Mouse (Mus musculus): Measurements from ENCODE around the gene Ppp2r5e. TPM values are rescaled to one million over a fixed set of nuclear protein-coding genes. Genes with fewer than 3 reads are reported as not detected.

Gene Ppp2r5e
- total and polyA plus RNA-seq, 2 experiments = 8.2 to 19.2 TPM

DNA sequence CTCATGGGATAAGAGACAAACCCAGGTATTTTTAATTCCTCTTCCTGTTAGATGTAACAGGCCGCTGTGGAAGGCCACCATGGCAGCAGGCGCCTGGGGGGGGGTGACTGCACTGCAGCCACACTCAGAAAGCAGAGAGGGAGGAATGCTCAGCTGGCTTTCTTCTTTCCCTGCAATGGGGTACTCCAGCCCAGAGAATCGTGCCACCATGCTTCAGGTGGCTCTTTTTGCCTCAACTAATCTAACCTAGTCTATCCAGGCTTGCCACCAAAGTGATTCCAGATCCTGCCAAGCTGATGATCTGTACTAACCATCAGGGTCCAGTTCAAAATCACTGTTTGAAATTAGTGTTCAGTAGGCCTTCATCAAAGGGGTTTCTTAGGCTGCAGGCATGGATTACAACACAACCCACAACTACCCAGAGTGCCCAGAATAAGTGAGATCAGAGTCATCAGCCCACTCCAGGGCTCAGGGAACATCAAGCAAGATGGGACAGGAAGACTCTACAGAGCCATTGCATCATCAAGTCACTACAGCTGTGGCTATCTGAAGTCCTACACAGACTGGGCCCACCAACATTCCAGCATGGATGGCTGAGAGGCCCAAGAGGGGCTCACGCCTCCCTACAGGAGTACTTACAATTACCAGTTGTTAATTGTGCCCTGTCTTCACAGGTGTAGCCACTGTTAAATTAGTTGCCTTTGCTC is 35.2 kb downstream of the Ppp2r5e start:
- peaks cover 20% of the 10 kb centered on the region for H3K4me1 ChIP-seq (ENCODE audit: control insufficient read depth, insufficient read depth, low read length)
- no peak overlapping the region for H3K4me3 ChIP-seq (ENCODE audit: insufficient read depth, low read depth, low read length)
- no peaks in the 10 kb centered on the region for H3K27me3 ChIP-seq (ENCODE audit: control insufficient read depth, insufficient read depth, low read length)
- no peak overlapping the region for H3K9ac ChIP-seq (ENCODE audit: low read depth, low read length)
- TF ChIP-seq POLR2A (IDR thresholded peaks at IDR 0.05; ENCODE audit: extremely low read depth, insufficient read depth, low read length) = no peak
- no peaks in the 10 kb centered on the region for H3K36me3 ChIP-seq (ENCODE audit: control insufficient read depth, insufficient read depth, low read length)
- no peak for DNase-seq (ENCODE audit: extremely low read depth, low read depth, low spot score)
- WGBS = 95% methylated on average over 4 of the region's 4 CpGs
- H3K27ac ChIP-seq (replicated peaks; ENCODE audit: insufficient read depth, low read depth, low read length) = no peak overlapping the region
- peaks cover 52% of the 10 kb centered on the region for H3K79me2 ChIP-seq (ENCODE audit: control insufficient read depth, insufficient read depth, low read length)

DNA sequence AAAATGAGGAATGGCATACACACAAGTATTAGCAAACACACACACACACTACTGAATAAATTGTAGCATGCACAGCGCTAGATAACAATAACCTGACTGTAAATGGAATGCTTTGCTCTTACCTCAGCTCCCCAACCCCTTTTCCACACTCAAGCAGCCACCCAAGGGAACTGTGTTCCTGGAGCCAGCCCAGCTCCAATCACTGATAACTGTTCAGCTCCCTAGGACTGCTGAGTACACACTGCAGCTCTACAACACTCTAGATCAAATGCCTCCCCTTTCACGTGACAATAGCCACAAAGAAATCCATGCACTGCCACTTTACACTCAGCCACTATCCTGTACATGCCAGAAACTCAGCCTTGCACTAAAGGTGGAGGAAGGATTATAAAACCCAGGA is 36.8 kb downstream of the Ppp2r5e start:
- DNase-seq (ENCODE audit: extremely low read depth, low read depth, low spot score) = no peak
- Histone ChIP-seq H3K27me3 (ENCODE audit: control insufficient read depth, insufficient read depth, low read length) (no peaks in the 10 kb centered on the region), H3K4me3 (ENCODE audit: insufficient read depth, low read depth, low read length) (no peak overlapping the region), H3K36me3 (ENCODE audit: control insufficient read depth, insufficient read depth, low read length) (no peaks in the 10 kb centered on the region; the same call in 1 of the 2 replicates), H3K27ac (replicated peaks; ENCODE audit: insufficient read depth, low read depth, low read length) (no peak overlapping the region), H3K4me1 (ENCODE audit: control insufficient read depth, insufficient read depth, low read length) (peaks cover 21% of the 10 kb centered on the region), H3K79me2 (ENCODE audit: control insufficient read depth, insufficient read depth, low read length) (peaks cover 48% of the 10 kb centered on the region), H3K9ac (ENCODE audit: low read depth, low read length) (no peak overlapping the region)
- 52% methylated on average over 2 of the region's 2 CpGs for WGBS
- TF ChIP-seq POLR2A (IDR thresholded peaks at IDR 0.05; ENCODE audit: extremely low read depth, insufficient read depth, low read length) (no peak), CTCF (IDR thresholded peaks at IDR 0.05; ENCODE audit: low read depth, low read length) (no peak)

DNA sequence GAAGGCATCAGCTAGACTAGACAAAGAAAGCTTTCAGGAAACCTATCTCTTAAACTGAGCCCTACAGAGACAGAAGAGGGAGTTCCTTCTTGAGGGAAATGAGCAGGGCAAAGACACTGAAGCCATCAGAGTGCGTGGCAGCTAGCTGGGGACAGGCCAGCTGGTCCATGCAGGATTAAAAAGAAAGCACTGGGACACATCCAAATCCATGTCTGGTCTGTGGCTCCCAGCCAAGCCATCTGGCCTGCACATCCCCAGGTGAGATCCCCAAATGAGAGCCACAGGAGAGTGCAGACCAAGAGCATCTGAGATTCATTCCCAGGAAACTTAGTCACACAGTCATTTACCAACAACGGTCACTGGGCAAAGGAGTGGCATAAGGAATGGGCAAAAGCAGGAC is 38.2 kb downstream of the Ppp2r5e start:
- peak; percentile 68 for DNase-seq (ENCODE audit: extremely low read depth, low read depth, low spot score)
- H3K9ac ChIP-seq (ENCODE audit: low read depth, low read length) = no peak overlapping the region
- no peak overlapping the region for H3K4me3 ChIP-seq (ENCODE audit: insufficient read depth, low read depth, low read length)
- H3K36me3 ChIP-seq (ENCODE audit: control insufficient read depth, insufficient read depth, low read length) = no peaks in the 10 kb centered on the region; the same call in 1 of the 2 replicates
- no peaks in the 10 kb centered on the region for H3K27me3 ChIP-seq (ENCODE audit: control insufficient read depth, insufficient read depth, low read length)
- WGBS = 45% methylated on average over 2 of the region's 2 CpGs
- H3K4me1 ChIP-seq (ENCODE audit: control insufficient read depth, insufficient read depth, low read length) = peaks cover 21% of the 10 kb centered on the region
- peaks cover 43% of the 10 kb centered on the region for H3K79me2 ChIP-seq (ENCODE audit: control insufficient read depth, insufficient read depth, low read length)
- no peak for TF ChIP-seq CTCF (IDR thresholded peaks at IDR 0.05; ENCODE audit: low read depth, low read length)
- TF ChIP-seq POLR2A (IDR thresholded peaks at IDR 0.05; ENCODE audit: extremely low read depth, insufficient read depth, low read length) = no peak
- no peak overlapping the region for H3K27ac ChIP-seq (replicated peaks; ENCODE audit: insufficient read depth, low read depth, low read length)

DNA sequence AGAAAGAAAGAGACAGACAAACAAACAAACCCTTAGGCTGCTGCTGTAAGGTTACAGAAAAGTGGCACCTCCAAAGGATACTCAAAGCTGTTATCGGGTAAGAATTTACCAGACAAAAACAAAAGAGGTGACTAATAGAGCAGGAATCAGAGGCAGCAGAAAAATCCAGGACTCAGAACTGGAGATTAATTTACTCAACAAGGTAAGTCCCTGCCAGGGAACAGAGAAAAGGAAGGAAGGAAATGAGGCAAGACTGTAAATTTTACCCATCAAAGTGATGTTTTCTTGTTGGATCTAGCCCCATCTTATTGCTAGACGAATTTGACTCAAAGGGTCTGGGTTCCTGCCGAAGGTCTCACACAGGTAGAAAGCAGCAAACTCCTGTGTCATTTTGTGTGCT is 41.0 kb downstream of the Ppp2r5e start:
- Histone ChIP-seq H3K79me2 (ENCODE audit: control insufficient read depth, insufficient read depth, low read length) (peaks cover 49% of the 10 kb centered on the region), H3K27me3 (ENCODE audit: control insufficient read depth, insufficient read depth, low read length) (no peaks in the 10 kb centered on the region), H3K4me1 (ENCODE audit: control insufficient read depth, insufficient read depth, low read length) (peaks cover 26% of the 10 kb centered on the region), H3K9ac (ENCODE audit: low read depth, low read length) (no peak overlapping the region), H3K36me3 (ENCODE audit: control insufficient read depth, insufficient read depth, low read length) (no peaks in the 10 kb centered on the region; the same call in 1 of the 2 replicates), H3K27ac (replicated peaks; ENCODE audit: insufficient read depth, low read depth, low read length) (no peak overlapping the region), H3K4me3 (ENCODE audit: insufficient read depth, low read depth, low read length) (no peak overlapping the region)
- no peak for DNase-seq (ENCODE audit: extremely low read depth, low read depth, low spot score)
- TF ChIP-seq POLR2A (IDR thresholded peaks at IDR 0.05; ENCODE audit: extremely low read depth, insufficient read depth, low read length) = no peak
- no peak for TF ChIP-seq CTCF (IDR thresholded peaks at IDR 0.05; ENCODE audit: low read depth, low read length)
- 83% methylated on average over 3 of the region's 3 CpGs for WGBS

DNA sequence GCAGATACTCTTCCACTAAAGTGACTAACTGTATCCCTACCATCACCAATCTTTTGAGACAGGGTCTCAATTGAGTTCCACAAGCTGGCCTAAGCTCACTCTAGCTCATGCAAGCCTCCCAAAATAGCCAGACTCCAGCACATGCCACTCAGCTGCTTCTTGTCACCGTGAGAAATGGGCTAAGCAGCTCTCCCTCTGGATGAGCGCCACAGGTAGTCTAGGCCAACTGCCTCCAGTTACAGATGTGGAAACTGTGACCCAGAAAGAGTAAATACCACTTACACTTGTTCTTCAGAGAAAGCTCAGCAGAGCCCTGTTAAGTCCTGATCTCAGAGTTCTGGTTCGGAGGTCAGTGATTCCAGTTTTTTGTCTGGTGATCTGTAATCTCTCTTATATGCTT is 43.7 kb downstream of the Ppp2r5e start:
- H3K27ac ChIP-seq (replicated peaks; ENCODE audit: insufficient read depth, low read depth, low read length) = no peak overlapping the region
- TF ChIP-seq CTCF (IDR thresholded peaks at IDR 0.05; ENCODE audit: low read depth, low read length) = no peak
- TF ChIP-seq POLR2A (IDR thresholded peaks at IDR 0.05; ENCODE audit: extremely low read depth, insufficient read depth, low read length) = no peak
- H3K36me3 ChIP-seq (ENCODE audit: control insufficient read depth, insufficient read depth, low read length) = no peaks in the 10 kb centered on the region; the same call in 1 of the 2 replicates
- WGBS = 31% methylated on average over 3 of the region's 3 CpGs
- H3K79me2 ChIP-seq (ENCODE audit: control insufficient read depth, insufficient read depth, low read length) = peaks cover 56% of the 10 kb centered on the region
- peak; percentile 84 for DNase-seq (ENCODE audit: extremely low read depth, low read depth, low spot score)
- H3K27me3 ChIP-seq (ENCODE audit: control insufficient read depth, insufficient read depth, low read length) = no peaks in the 10 kb centered on the region
- H3K4me1 ChIP-seq (ENCODE audit: control insufficient read depth, insufficient read depth, low read length) = peaks cover 29% of the 10 kb centered on the region
- no peak overlapping the region for H3K4me3 ChIP-seq (ENCODE audit: insufficient read depth, low read depth, low read length)
- H3K9ac ChIP-seq (ENCODE audit: low read depth, low read length) = no peak overlapping the region

DNA sequence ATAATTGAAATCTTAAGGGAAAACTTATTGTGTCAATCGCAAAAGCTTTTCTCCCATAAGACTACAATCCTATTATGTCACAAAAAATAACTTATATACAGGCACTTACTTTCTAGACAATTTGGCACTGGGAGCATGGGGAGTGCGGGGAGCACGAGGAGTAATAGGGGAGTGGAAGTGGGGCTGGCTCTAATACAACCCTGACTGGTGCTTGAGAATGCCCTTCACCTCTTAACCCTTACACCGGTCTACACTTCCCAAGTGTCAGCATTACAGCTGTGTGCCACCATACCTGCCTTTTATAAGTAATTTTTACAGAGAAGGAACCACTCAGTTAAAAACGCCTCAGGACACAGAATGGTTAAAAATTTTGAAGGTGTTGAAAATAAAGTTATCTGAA is 44.4 kb downstream of the Ppp2r5e start:
- 92% methylated on average over 5 of the region's 5 CpGs for WGBS

More for the DNA sequence above, 44.4 kb downstream of the Ppp2r5e start:
- Histone ChIP-seq H3K27ac (replicated peaks; ENCODE audit: insufficient read depth, low read depth, low read length) (no peak overlapping the region), H3K36me3 (ENCODE audit: control insufficient read depth, insufficient read depth, low read length) (no peaks in the 10 kb centered on the region; the same call in 1 of the 2 replicates), H3K27me3 (ENCODE audit: control insufficient read depth, insufficient read depth, low read length) (no peaks in the 10 kb centered on the region), H3K4me3 (ENCODE audit: insufficient read depth, low read depth, low read length) (no peak overlapping the region), H3K4me1 (ENCODE audit: control insufficient read depth, insufficient read depth, low read length) (peaks cover 28% of the 10 kb centered on the region), H3K9ac (ENCODE audit: low read depth, low read length) (no peak overlapping the region), H3K79me2 (ENCODE audit: control insufficient read depth, insufficient read depth, low read length) (peaks cover 52% of the 10 kb centered on the region)
- no peak for DNase-seq (ENCODE audit: extremely low read depth, low read depth, low spot score)
- TF ChIP-seq POLR2A (IDR thresholded peaks at IDR 0.05; ENCODE audit: extremely low read depth, insufficient read depth, low read length) (no peak), CTCF (IDR thresholded peaks at IDR 0.05; ENCODE audit: low read depth, low read length) (no peak)

All from liver, adult 2 months (tissue).